Comparison of ENCODE assay signal across 8 mouse cellular contexts in the genomic region with DNA sequence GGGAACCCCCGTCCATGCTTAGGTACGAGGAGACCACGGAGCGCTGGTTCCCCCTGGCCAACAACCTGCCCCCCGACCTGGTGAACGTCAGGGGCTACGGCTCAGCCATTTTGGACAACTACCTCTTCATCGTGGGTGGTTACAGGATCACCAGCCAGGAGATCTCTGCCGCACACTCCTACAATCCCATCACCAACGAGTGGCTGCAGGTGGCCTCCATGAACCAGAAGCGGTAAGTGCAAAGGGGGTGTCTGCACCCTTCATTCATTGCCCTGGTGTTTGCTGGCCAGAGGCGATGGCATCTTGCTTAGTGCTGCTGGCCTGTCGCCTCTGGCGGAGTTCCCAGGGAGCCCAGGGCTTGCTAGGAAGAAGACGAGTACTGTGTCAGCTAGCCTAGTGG. TPM values are rescaled to one million over a fixed set of nuclear protein-coding genes. Genes with fewer than 3 reads are reported as not detected.
DNase-seq lines count a peak whose midpoint lies in the region; ATAC-seq lines count a peak whose summit lies in the region.

No protein-coding gene starts in this region.

- peaks cover 27% of the 10 kb centered on the region for H3K36me3 ChIP-seq in forebrain, embryonic 10.5 days (replicated peaks)
- H3K36me3 ChIP-seq in heart, embryonic 15.5 days, result no peaks in the 10 kb centered on the region; the same call in 1 of the 2 replicates
- H3K36me3 ChIP-seq in liver, embryonic 15.5 days (replicated peaks), result peaks cover 9% of the 10 kb centered on the region

- H3K4me1 ChIP-seq in forebrain, embryonic 10.5 days, result peaks cover 62% of the 10 kb centered on the region
- peaks cover 25% of the 10 kb centered on the region for H3K4me1 ChIP-seq in heart, embryonic 15.5 days (replicated peaks)
- H3K4me1 ChIP-seq in liver, embryonic 15.5 days (replicated peaks), result peaks cover 37% of the 10 kb centered on the region

- peak; percentile 26 for DNase-seq in MN1 (ENCODE audit: low spot score)
- DNase-seq in c-Kit-positive CD71-positive TER-119-positive erythroid progenitor cells, embryonic 14.5 days (ENCODE audit: low spot score), result peak; percentile 15
- DNase-seq in forebrain, embryonic 10.5 days (ENCODE audit: extremely low spot score, low spot score), result peak; percentile 41
- DNase-seq in kidney, postnatal 10 days, result peak; percentile 58
- peak; percentile 31 for DNase-seq in ovary, postnatal 14 days (ENCODE audit: low spot score)

- 3% methylated on average over 15 of the region's 15 CpGs for WGBS in forebrain, embryonic 10.5 days
- WGBS in heart, embryonic 15.5 days, result 2% methylated on average over 15 of the region's 15 CpGs
- 2% methylated on average over 15 of the region's 15 CpGs for WGBS in liver, embryonic 15.5 days (ENCODE audit: insufficient replicate concordance)

- H3K27ac ChIP-seq in forebrain, embryonic 10.5 days, result peak overlapping the region; percentile 94
- H3K27ac ChIP-seq in heart, embryonic 15.5 days, result peak overlapping the region; percentile 84; the same call in 1 of the 2 replicates
- H3K27ac ChIP-seq in liver, embryonic 15.5 days (replicated peaks), result peak overlapping the region; percentile 67; the same call in 1 of the 2 replicates

- peak overlapping the region; percentile 96 for H3K4me2 ChIP-seq in heart, embryonic 15.5 days
- H3K4me2 ChIP-seq in liver, embryonic 15.5 days, result peak overlapping the region; percentile 90

- H3K27me3 ChIP-seq in forebrain, embryonic 10.5 days (ENCODE audit: poor library complexity, severe bottlenecking), result peaks cover 28% of the 10 kb centered on the region
- H3K27me3 ChIP-seq in heart, embryonic 15.5 days, result no peaks in the 10 kb centered on the region
- H3K27me3 ChIP-seq in liver, embryonic 15.5 days, result peaks cover 8% of the 10 kb centered on the region

- peak overlapping the region; percentile 76 for H3K4me3 ChIP-seq in forebrain, embryonic 10.5 days
- peak overlapping the region; percentile 79 for H3K4me3 ChIP-seq in heart, embryonic 15.5 days
- H3K4me3 ChIP-seq in liver, embryonic 15.5 days (replicated peaks), result peak overlapping the region; percentile 72

- no peaks in the 10 kb centered on the region for H3K9me3 ChIP-seq in forebrain, embryonic 10.5 days
- no peaks in the 10 kb centered on the region for H3K9me3 ChIP-seq in heart, embryonic 15.5 days (replicated peaks)
- no peaks in the 10 kb centered on the region for H3K9me3 ChIP-seq in liver, embryonic 15.5 days (replicated peaks)

- 0 out of 2 replicates have a peak, but pooled peaks have one; percentile 4 for ATAC-seq in heart, embryonic 15.5 days (replicated peaks; ENCODE audit: insufficient number of reproducible peaks, insufficient read depth, low FRiP score, low read depth)
- no peak for ATAC-seq in liver, embryonic 15.5 days (ENCODE audit: insufficient read depth)
- ATAC-seq in CD4-positive, CD25-positive, alpha-beta regulatory T cell, adult 4 months, result no peak

- peak overlapping the region; percentile 85 for H3K9ac ChIP-seq in heart, embryonic 15.5 days
- peak overlapping the region; percentile 61 for H3K9ac ChIP-seq in liver, embryonic 15.5 days

RNA-seq across cellular contexts. Expression of gene Klhl42, which starts 1.0 kb away (rescaled TPM):
- polyA plus RNA-seq in forebrain, embryonic 10.5 days (2016; fragmentation: Nextera tagmentation; extraction: Ambion mirVana), result 4.7 and 5.1 TPM in 2 replicates
- 3.5 and 5.5 TPM in 2 replicates for polyA plus RNA-seq in heart, embryonic 15.5 days (2015; fragmentation: Nextera tagmentation; extraction: Ambion mirVana)
- polyA plus RNA-seq in liver, embryonic 15.5 days (2015; fragmentation: Nextera tagmentation; extraction: Ambion mirVana), result 1.8 and 1.9 TPM in 2 replicates
- 1 to 10 TPM; 4.2 to 4.6 TPM for polyA plus RNA-seq in CD4-positive, CD25-positive, alpha-beta regulatory T cell, adult 4 months (2017; shearing (Covaris generic))

RNA-seq across cellular contexts. Expression of gene Mansc4, which starts 5.3 kb away (rescaled TPM):
- polyA plus RNA-seq in forebrain, embryonic 10.5 days (2016; fragmentation: Nextera tagmentation; extraction: Ambion mirVana), result 1.1 and 1.5 TPM in 2 replicates
- 0.53 and 1.3 TPM in 2 replicates for polyA plus RNA-seq in heart, embryonic 15.5 days (2015; fragmentation: Nextera tagmentation; extraction: Ambion mirVana)
- polyA plus RNA-seq in liver, embryonic 15.5 days (2015; fragmentation: Nextera tagmentation; extraction: Ambion mirVana), result 0.08 TPM in 1 of 2 replicates, not detected in the other
- polyA plus RNA-seq in CD4-positive, CD25-positive, alpha-beta regulatory T cell, adult 4 months (2017; shearing (Covaris generic)), result 1 to 10 TPM; 1.4 to 1.6 TPM

RNA-seq across cellular contexts. Expression of gene Mrps35, which starts 49.6 kb away (rescaled TPM):
- polyA plus RNA-seq in forebrain, embryonic 10.5 days (2016; fragmentation: Nextera tagmentation; extraction: Ambion mirVana), result 122 and 134 TPM in 2 replicates
- 132 and 138 TPM in 2 replicates for polyA plus RNA-seq in heart, embryonic 15.5 days (2015; fragmentation: Nextera tagmentation; extraction: Ambion mirVana)
- polyA plus RNA-seq in liver, embryonic 15.5 days (2015; fragmentation: Nextera tagmentation; extraction: Ambion mirVana), result 50.2 and 51.2 TPM in 2 replicates
- polyA plus RNA-seq in CD4-positive, CD25-positive, alpha-beta regulatory T cell, adult 4 months (2017; shearing (Covaris generic)), result 10 to 100 TPM; 70.2 to 75.6 TPM

RNA-seq across cellular contexts. Expression of gene Rep15, which starts 59.8 kb away (rescaled TPM):
- 1.3 TPM in 2 replicates for polyA plus RNA-seq in forebrain, embryonic 10.5 days (2016; fragmentation: Nextera tagmentation; extraction: Ambion mirVana)
- 0.67 and 0.74 TPM in 2 replicates for polyA plus RNA-seq in heart, embryonic 15.5 days (2015; fragmentation: Nextera tagmentation; extraction: Ambion mirVana)
- 0.24 and 0.35 TPM in 2 replicates for polyA plus RNA-seq in liver, embryonic 15.5 days (2015; fragmentation: Nextera tagmentation; extraction: Ambion mirVana)
- polyA plus RNA-seq in CD4-positive, CD25-positive, alpha-beta regulatory T cell, adult 4 months (2017; shearing (Covaris generic)), result under 1 TPM; 0.49 to 0.90 TPM
